In genomic region chr8:126920845-126921244, GRCm38 (mm10) we compare ENCODE assay signal across 8 mouse cellular contexts. TPM values are rescaled to one million over a fixed set of nuclear protein-coding genes. Genes with fewer than 3 reads are reported as not detected.
DNase-seq lines count a peak whose midpoint lies in the region; ATAC-seq and TF ChIP-seq lines count a peak whose summit lies in the region.

No protein-coding gene starts in this region.

- in situ Hi-C loops in Patski (cut with MboI; ENCODE audit: low pct_unique_long_range_greater_than_20kb): loop anchor here (5.0 kb wide), 5 partner anchors 69 to 424 kb away; no protein-coding TSS in a partner anchor

- no peak overlapping the region for H3K9ac ChIP-seq in hindbrain, embryonic 14.5 days

- no peak overlapping the region for H3K4me2 ChIP-seq in hindbrain, embryonic 14.5 days (replicated peaks)

- TF ChIP-seq CTCF in Patski (IDR thresholded peaks at IDR 0.05): peak; percentile 97

- ATAC-seq in Patski: peak; percentile 24
- ATAC-seq in hindbrain, embryonic 14.5 days (ENCODE audit: low FRiP score): peak; percentile 79

- no peaks in the 10 kb centered on the region for H3K36me3 ChIP-seq in hindbrain, embryonic 14.5 days (replicated peaks; ENCODE audit: control insufficient read depth, insufficient read depth)

- POLR2A ChIA-PET in Patski (lab: Charles Lee): interaction anchor here (0.6 to 1.5 kb wide), 6 partner anchors 18 to 370 kb away, joined by 3 to 7 read pairs (median 3); no protein-coding TSS in a partner anchor

- no peak overlapping the region for H3K27ac ChIP-seq in hindbrain, embryonic 14.5 days

- no peaks in the 10 kb centered on the region for H3K4me1 ChIP-seq in hindbrain, embryonic 14.5 days (replicated peaks; ENCODE audit: control insufficient read depth, insufficient read depth, low read length)

- CTCF ChIA-PET in Patski (lab: Charles Lee): interaction anchor here (0.7 to 4.8 kb wide), 33 partner anchors 10 to 663 kb away, joined by 3 to 33 read pairs (median 4); no protein-coding TSS in a partner anchor

- WGBS in hindbrain, embryonic 14.5 days: 21% methylated on average over 3 of the region's 3 CpGs

- H3K9me3 ChIP-seq in hindbrain, embryonic 14.5 days (ENCODE audit: control insufficient read depth, low read length): no peaks in the 10 kb centered on the region

- no peak for DNase-seq in Patski (ENCODE audit: low read depth, low spot score)
- peak; percentile 86 to 87 for DNase-seq in cerebellum, postnatal 14 days
- peak; percentile 71 to 82 for DNase-seq in frontal cortex, postnatal 36 days (ENCODE audit: low spot score in 2 of 2)
- peak; percentile 87 for DNase-seq in hindbrain, embryonic 14.5 days (ENCODE audit: low spot score)
- DNase-seq in layer of hippocampus, postnatal 25 days (ENCODE audit: extremely low spot score in 1 of 2, low spot score in 1 of 2): peak; percentile 54 to 64
- peak; percentile 92 for DNase-seq in lung, postnatal 25 days (ENCODE audit: low spot score)
- DNase-seq in right cerebral cortex, adult 18-20 months: peak; percentile 81
- peak; percentile 77 for DNase-seq in yolk sac, embryonic 10.5 days (ENCODE audit: low spot score)

- no peaks in the 10 kb centered on the region for H3K27me3 ChIP-seq in Patski
- H3K27me3 ChIP-seq in hindbrain, embryonic 14.5 days (ENCODE audit: control insufficient read depth, insufficient read depth, low read length): no peaks in the 10 kb centered on the region

- no peak overlapping the region for H3K4me3 ChIP-seq in hindbrain, embryonic 14.5 days (replicated peaks; ENCODE audit: low read length)

RNA-seq across cellular contexts. Expression of gene Tomm20, which starts 24.8 kb away (rescaled TPM):
- 316 TPM for polyA plus RNA-seq in Patski (2021)
- 208 and 216 TPM in 2 replicates for polyA plus RNA-seq in hindbrain, embryonic 14.5 days (2014; fragmentation: Nextera tagmentation; extraction: Ambion mirVana)
- total RNA-seq in layer of hippocampus, postnatal 25 days (2021): 100 to 1,000 TPM; 180 to 206 TPM

RNA-seq across cellular contexts. Expression of gene Rbm34, which starts 50.0 kb away (rescaled TPM):
- 26.7 TPM for polyA plus RNA-seq in Patski (2021)
- 23.2 and 24.3 TPM in 2 replicates for polyA plus RNA-seq in hindbrain, embryonic 14.5 days (2014; fragmentation: Nextera tagmentation; extraction: Ambion mirVana)
- total RNA-seq in layer of hippocampus, postnatal 25 days (2021): 10 to 100 TPM; 12.8 to 13.6 TPM
